Mouse (Mus musculus) megakaryocyte, embryonic 14.5 days (primary cell): Measurements from ENCODE around the gene Pxk.

Experiments used
- FLI1 ChIP-seq: IDR thresholded peaks from 2 replicates; pipeline ENCODE4 v1.6.1; 2012; ENCODE audit warnings: low read length, inconsistent platforms, mixed read lengths
- GATA1 ChIP-seq: IDR thresholded peaks from 3 replicates; pipeline ENCODE4 v1.6.1; 2012; ENCODE audit warnings: mixed read lengths, low read length, inconsistent platforms, borderline replicate concordance

GRCm38 (mm10) chr14:8190556-8190955 lies 92.5 kb downstream of the Pxk start:
- TF ChIP-seq GATA1 (no peak), FLI1 (no peak)
